Mouse (Mus musculus): ENCODE measurements at regions not wholly inside any gene's neighbourhood (a gene's known extent, or its start where the extent isn't known, plus 50 kb on each side); places are given as distances from the start of the nearest gene placed in this dataset.

DNA sequence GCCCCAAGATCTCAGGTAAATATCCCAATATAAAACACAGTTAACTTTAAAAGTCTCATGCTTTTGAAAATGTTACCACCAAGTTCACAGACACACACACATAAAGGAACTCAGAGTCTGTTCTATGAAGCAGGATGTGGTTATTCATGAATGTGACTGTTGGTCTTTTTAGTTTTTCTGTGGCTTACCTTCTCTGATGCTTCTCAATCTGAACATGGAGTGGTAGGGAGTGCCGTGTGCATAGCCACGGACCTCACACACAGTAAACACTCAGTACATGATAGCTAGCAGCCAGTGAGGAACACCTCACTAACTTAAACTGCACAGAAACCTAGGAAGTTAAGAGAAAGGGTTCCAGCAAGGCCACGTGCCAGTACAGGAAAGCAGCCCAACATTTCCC lies 186.3 kb upstream of the Mvb12b start:
- no peak overlapping the region for H3K4me2 ChIP-seq (ENCODE audit: low read length)
- WGBS = 72% methylated on average over 3 of the region's 3 CpGs
- H3K4me3 ChIP-seq (ENCODE audit: low read depth, low read length) = no peak overlapping the region
- no peaks in the 10 kb centered on the region for H3K36me3 ChIP-seq (ENCODE audit: control insufficient read depth, insufficient read depth, low read length)
- no peaks in the 10 kb centered on the region for H3K4me1 ChIP-seq (replicated peaks; ENCODE audit: control insufficient read depth, insufficient read depth, low read length)
- H3K27ac ChIP-seq (ENCODE audit: low read depth) = no peak overlapping the region
- no peaks in the 10 kb centered on the region for H3K9me3 ChIP-seq (ENCODE audit: control insufficient read depth, low read length)
- no peaks in the 10 kb centered on the region for H3K27me3 ChIP-seq (replicated peaks; ENCODE audit: control insufficient read depth, insufficient read depth, low read length)
- no peak overlapping the region for H3K9ac ChIP-seq (ENCODE audit: low read length)
- no peak for DNase-seq (ENCODE audit: low spot score)
- ATAC-seq (replicated peaks; ENCODE audit: low FRiP score, low TSS enrichment, low read depth) = no peak

DNA sequence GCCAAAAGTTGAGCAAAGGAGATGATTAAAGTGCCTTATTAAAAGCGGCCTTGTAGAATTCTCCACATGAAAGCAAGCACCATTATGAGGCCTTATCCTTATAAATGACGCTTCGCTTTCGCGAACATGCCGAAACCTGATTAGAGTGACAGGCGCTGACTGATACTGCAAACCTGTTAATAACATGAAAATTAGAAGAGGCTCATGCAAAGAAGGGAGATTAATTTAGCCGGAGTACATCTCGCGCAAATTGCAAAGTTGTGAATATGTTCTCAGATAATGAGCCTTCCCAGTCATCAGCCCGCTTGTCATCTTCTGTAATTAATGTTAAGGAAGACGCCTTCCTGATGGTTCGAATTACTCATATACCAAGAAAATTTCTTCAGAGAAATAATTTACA lies 177.8 kb upstream of the Mvb12b start:
- Histone ChIP-seq H3K27me3 (replicated peaks; ENCODE audit: control insufficient read depth, insufficient read depth, low read length) (no peaks in the 10 kb centered on the region), H3K27ac (ENCODE audit: low read depth) (no peak overlapping the region), H3K4me2 (ENCODE audit: low read length) (no peak overlapping the region), H3K4me3 (ENCODE audit: low read depth, low read length) (no peak overlapping the region), H3K9me3 (ENCODE audit: control insufficient read depth, low read length) (no peaks in the 10 kb centered on the region), H3K9ac (ENCODE audit: low read length) (no peak overlapping the region), H3K4me1 (replicated peaks; ENCODE audit: control insufficient read depth, insufficient read depth, low read length) (no peaks in the 10 kb centered on the region), H3K36me3 (ENCODE audit: control insufficient read depth, insufficient read depth, low read length) (no peaks in the 10 kb centered on the region)
- DNase-seq (ENCODE audit: low spot score) (no peak), ATAC-seq (replicated peaks; ENCODE audit: low FRiP score, low TSS enrichment, low read depth) (no peak)
- 96% methylated on average over 13 of the region's 13 CpGs for WGBS

GRCm38 (mm10) chr2:34065090-34065489 lies 177.3 kb upstream of the Mvb12b start:
- no peaks in the 10 kb centered on the region for H3K27me3 ChIP-seq (replicated peaks; ENCODE audit: control insufficient read depth, insufficient read depth, low read length)
- H3K9ac ChIP-seq (ENCODE audit: low read length) = no peak overlapping the region
- no peak overlapping the region for H3K4me2 ChIP-seq (ENCODE audit: low read length)
- H3K9me3 ChIP-seq (ENCODE audit: control insufficient read depth, low read length) = no peaks in the 10 kb centered on the region
- no peak overlapping the region for H3K4me3 ChIP-seq (ENCODE audit: low read depth, low read length)
- H3K27ac ChIP-seq (ENCODE audit: low read depth) = no peak overlapping the region
- DNase-seq (ENCODE audit: low spot score) (peak; percentile 84), ATAC-seq (replicated peaks; ENCODE audit: low FRiP score, low TSS enrichment, low read depth) (no peak)
- no peaks in the 10 kb centered on the region for H3K36me3 ChIP-seq (ENCODE audit: control insufficient read depth, insufficient read depth, low read length)
- whole genome bisulfite sequencing = 43% methylated on average over 10 of the region's 10 CpGs
- no peaks in the 10 kb centered on the region for H3K4me1 ChIP-seq (replicated peaks; ENCODE audit: control insufficient read depth, insufficient read depth, low read length)

DNA sequence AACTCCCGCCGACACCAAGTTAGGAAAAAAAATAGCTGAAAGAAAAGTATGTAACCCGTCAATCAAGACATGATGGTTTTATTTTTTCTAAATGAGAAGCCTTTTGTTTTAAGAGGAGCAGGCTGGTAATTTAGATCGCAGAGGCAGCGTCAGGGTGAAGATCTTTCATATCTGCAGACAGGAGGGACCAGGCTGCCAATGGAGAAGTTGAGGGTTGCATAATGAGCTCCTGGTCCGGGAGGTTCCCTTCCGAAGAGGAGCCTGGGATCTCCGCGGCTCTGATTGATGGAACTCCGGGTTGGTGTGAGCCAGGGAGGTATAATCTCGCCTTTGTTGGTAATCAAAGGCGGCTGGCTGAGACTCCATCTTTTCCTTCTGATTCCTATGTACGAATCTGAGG lies 168.8 kb upstream of the Mvb12b start:
- Histone ChIP-seq H3K27ac (ENCODE audit: low read depth) (no peak overlapping the region), H3K4me1 (replicated peaks; ENCODE audit: control insufficient read depth, insufficient read depth, low read length) (no peaks in the 10 kb centered on the region), H3K9me3 (ENCODE audit: control insufficient read depth, low read length) (no peaks in the 10 kb centered on the region), H3K4me3 (ENCODE audit: low read depth, low read length) (no peak overlapping the region), H3K9ac (ENCODE audit: low read length) (no peak overlapping the region), H3K4me2 (ENCODE audit: low read length) (no peak overlapping the region), H3K27me3 (replicated peaks; ENCODE audit: control insufficient read depth, insufficient read depth, low read length) (no peaks in the 10 kb centered on the region), H3K36me3 (ENCODE audit: control insufficient read depth, insufficient read depth, low read length) (no peaks in the 10 kb centered on the region)
- DNase-seq (ENCODE audit: low spot score) (no peak), ATAC-seq (replicated peaks; ENCODE audit: low FRiP score, low TSS enrichment, low read depth) (no peak)
- 79% methylated on average over 13 of the region's 13 CpGs for WGBS

DNA sequence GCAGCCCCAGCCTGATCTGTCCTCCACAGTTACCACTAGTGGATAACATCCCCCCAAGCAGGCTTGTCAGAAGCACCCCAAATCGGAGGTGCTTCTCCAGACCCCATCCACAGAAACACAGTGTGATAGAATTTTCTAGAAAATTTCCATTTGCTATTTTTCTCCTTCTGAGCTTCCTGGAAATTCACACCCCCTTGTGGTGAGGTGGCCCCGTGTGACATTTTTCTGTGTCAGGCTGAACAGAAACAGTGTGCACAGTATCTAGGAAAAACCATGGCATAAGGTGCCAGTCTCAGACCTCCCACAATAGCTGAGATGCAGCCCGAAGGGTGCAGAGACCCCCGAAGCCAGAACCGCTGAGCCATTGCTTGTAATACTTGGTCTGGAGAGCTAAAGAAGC lies 155.3 kb upstream of the Mvb12b start:
- H3K27me3 ChIP-seq (replicated peaks; ENCODE audit: control insufficient read depth, insufficient read depth, low read length) = no peaks in the 10 kb centered on the region
- no peaks in the 10 kb centered on the region for H3K9me3 ChIP-seq (ENCODE audit: control insufficient read depth, low read length)
- no peaks in the 10 kb centered on the region for H3K36me3 ChIP-seq (ENCODE audit: control insufficient read depth, insufficient read depth, low read length)
- WGBS = 86% methylated on average over 5 of the region's 5 CpGs
- no peak overlapping the region for H3K4me3 ChIP-seq (ENCODE audit: low read depth, low read length)
- H3K4me2 ChIP-seq (ENCODE audit: low read length) = no peak overlapping the region
- no peaks in the 10 kb centered on the region for H3K4me1 ChIP-seq (replicated peaks; ENCODE audit: control insufficient read depth, insufficient read depth, low read length)
- DNase-seq (ENCODE audit: low spot score) (no peak), ATAC-seq (replicated peaks; ENCODE audit: low FRiP score, low TSS enrichment, low read depth) (no peak)
- no peak overlapping the region for H3K9ac ChIP-seq (ENCODE audit: low read length)
- no peak overlapping the region for H3K27ac ChIP-seq (ENCODE audit: low read depth)

DNA sequence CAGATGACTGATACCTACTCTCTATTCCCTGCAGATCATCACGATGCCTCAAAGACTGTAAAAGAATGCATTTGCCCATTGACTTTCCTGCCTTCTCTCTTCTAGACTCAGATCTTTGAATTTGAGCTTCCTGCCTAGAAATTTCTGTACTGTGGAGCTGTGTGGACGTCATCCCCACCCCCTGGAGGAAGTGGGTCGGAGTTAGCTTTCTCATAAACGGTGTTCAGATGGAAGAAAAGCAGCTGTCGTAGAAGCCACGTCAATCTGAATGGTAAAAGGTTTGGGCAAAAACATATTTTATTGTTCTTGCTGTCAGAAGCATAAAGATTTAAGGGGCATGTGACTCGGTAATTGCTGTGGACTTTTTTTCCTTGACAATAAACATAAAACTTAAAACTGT lies 154.6 kb upstream of the Mvb12b start:
- WGBS = 33% methylated on average over 7 of the region's 7 CpGs
- H3K4me3 ChIP-seq (ENCODE audit: low read depth, low read length) = no peak overlapping the region
- DNase-seq (ENCODE audit: low spot score) (no peak), ATAC-seq (replicated peaks; ENCODE audit: low FRiP score, low TSS enrichment, low read depth) (no peak)
- H3K4me2 ChIP-seq (ENCODE audit: low read length) = no peak overlapping the region
- no peaks in the 10 kb centered on the region for H3K27me3 ChIP-seq (replicated peaks; ENCODE audit: control insufficient read depth, insufficient read depth, low read length)
- H3K27ac ChIP-seq (ENCODE audit: low read depth) = no peak overlapping the region
- H3K9me3 ChIP-seq (ENCODE audit: control insufficient read depth, low read length) = no peaks in the 10 kb centered on the region
- H3K9ac ChIP-seq (ENCODE audit: low read length) = no peak overlapping the region
- no peaks in the 10 kb centered on the region for H3K4me1 ChIP-seq (replicated peaks; ENCODE audit: control insufficient read depth, insufficient read depth, low read length)
- no peaks in the 10 kb centered on the region for H3K36me3 ChIP-seq (ENCODE audit: control insufficient read depth, insufficient read depth, low read length)

DNA sequence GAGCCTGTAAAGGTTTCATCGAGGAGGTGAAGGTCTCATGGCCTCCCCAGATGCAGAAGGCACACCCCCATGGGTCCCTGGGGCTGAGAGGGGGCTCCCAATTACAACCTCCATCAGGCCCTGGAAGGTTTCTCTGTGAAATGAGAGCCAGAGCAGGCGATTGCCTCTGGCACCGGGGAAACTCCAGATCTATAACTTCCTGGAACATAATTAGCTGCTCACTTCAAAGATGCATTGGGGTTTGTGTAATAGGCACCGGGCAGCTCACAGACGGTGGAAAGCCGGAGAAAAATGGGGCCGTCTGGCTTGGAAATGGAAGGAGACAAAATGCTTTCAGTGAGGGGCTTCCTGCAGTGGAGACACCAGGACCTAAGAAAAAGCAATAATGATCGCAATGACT lies 151.2 kb upstream of the Mvb12b start:
- Histone ChIP-seq H3K9ac (ENCODE audit: low read length) (no peak overlapping the region), H3K9me3 (ENCODE audit: control insufficient read depth, low read length) (no peaks in the 10 kb centered on the region), H3K27me3 (replicated peaks; ENCODE audit: control insufficient read depth, insufficient read depth, low read length) (no peaks in the 10 kb centered on the region), H3K4me3 (ENCODE audit: low read depth, low read length) (no peak overlapping the region), H3K36me3 (ENCODE audit: control insufficient read depth, insufficient read depth, low read length) (no peaks in the 10 kb centered on the region), H3K4me2 (ENCODE audit: low read length) (no peak overlapping the region), H3K4me1 (replicated peaks; ENCODE audit: control insufficient read depth, insufficient read depth, low read length) (no peaks in the 10 kb centered on the region), H3K27ac (ENCODE audit: low read depth) (no peak overlapping the region)
- ATAC-seq (replicated peaks; ENCODE audit: low FRiP score, low TSS enrichment, low read depth) (no peak), DNase-seq (ENCODE audit: low spot score) (no peak)
- WGBS = 52% methylated on average over 8 of the region's 8 CpGs

GRCm38 (mm10) chr2:34033212-34033611 lies 145.5 kb upstream of the Mvb12b start:
- no peak overlapping the region for H3K9ac ChIP-seq (ENCODE audit: low read length)
- no peak overlapping the region for H3K4me2 ChIP-seq (ENCODE audit: low read length)
- H3K4me1 ChIP-seq (replicated peaks; ENCODE audit: control insufficient read depth, insufficient read depth, low read length) = no peaks in the 10 kb centered on the region; the same call in none of the 2 replicates
- H3K9me3 ChIP-seq (ENCODE audit: control insufficient read depth, low read length) = no peaks in the 10 kb centered on the region
- H3K36me3 ChIP-seq (ENCODE audit: control insufficient read depth, insufficient read depth, low read length) = no peaks in the 10 kb centered on the region
- no peak overlapping the region for H3K4me3 ChIP-seq (ENCODE audit: low read depth, low read length)
- ATAC-seq (replicated peaks; ENCODE audit: low FRiP score, low TSS enrichment, low read depth) (no peak), DNase-seq (ENCODE audit: low spot score) (no peak)
- no peaks in the 10 kb centered on the region for H3K27me3 ChIP-seq (replicated peaks; ENCODE audit: control insufficient read depth, insufficient read depth, low read length)
- WGBS = 46% methylated on average over 11 of the region's 11 CpGs
- no peak overlapping the region for H3K27ac ChIP-seq (ENCODE audit: low read depth)

DNA sequence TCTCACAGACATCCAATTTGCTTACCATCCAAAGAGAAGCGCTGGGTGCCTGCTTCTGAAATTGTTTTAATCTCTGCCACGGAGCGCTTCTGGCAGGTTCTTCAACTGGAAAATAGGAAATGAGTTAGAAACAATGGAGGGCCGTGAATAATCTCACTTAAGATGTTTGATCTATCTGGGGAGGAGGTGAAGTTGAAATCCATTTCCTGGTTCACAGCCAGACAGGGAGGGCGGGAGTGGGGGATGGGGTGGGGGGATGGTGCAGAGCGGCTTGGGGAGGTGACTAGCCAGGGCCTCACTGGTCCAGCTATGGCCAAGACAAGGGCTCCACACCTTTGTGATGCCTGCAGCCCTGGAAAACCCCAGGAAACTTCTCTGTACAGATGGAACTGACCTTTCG lies 143.7 kb upstream of the Mvb12b start:
- DNase-seq (ENCODE audit: low spot score) (no peak), ATAC-seq (replicated peaks; ENCODE audit: low FRiP score, low TSS enrichment, low read depth) (no peak)
- Histone ChIP-seq H3K27ac (ENCODE audit: low read depth) (no peak overlapping the region; the same call in 1 of the 2 replicates), H3K9me3 (ENCODE audit: control insufficient read depth, low read length) (no peaks in the 10 kb centered on the region), H3K9ac (ENCODE audit: low read length) (no peak overlapping the region), H3K4me2 (ENCODE audit: low read length) (peak overlapping the region; percentile 24), H3K36me3 (ENCODE audit: control insufficient read depth, insufficient read depth, low read length) (no peaks in the 10 kb centered on the region), H3K4me1 (replicated peaks; ENCODE audit: control insufficient read depth, insufficient read depth, low read length) (no peaks in the 10 kb centered on the region; the same call in none of the 2 replicates), H3K27me3 (replicated peaks; ENCODE audit: control insufficient read depth, insufficient read depth, low read length) (no peaks in the 10 kb centered on the region), H3K4me3 (ENCODE audit: low read depth, low read length) (no peak overlapping the region)
- WGBS = 18% methylated on average over 7 of the region's 7 CpGs
